Mouse (Mus musculus) MEL (cell line): ENCODE results near the gene Wdr5. TPM values are rescaled to one million over a fixed set of nuclear protein-coding genes. Genes with fewer than 3 reads are reported as not detected.
A peak's percentile ranks its signal among the peaks of the same experiment; 100 is the strongest.

Source experiments
- DNase-seq: peaks from one replicate; pipeline ENCODE4 v3.0.0; 2011; ENCODE audit warnings: low read depth, low spot score
- H3K27ac ChIP-seq: 2 replicates; pipeline ENCODE4 v1.5.1; 2012; ENCODE audit warnings: low read depth, mild to moderate bottlenecking, control low read depth, low read length, moderate library complexity; ENCODE audit not compliant: control insufficient read depth
- H3K27me3 ChIP-seq, 2 experiments: fragments of 150-350 bp in 1 of 2; sonication (generic) in 1 of 2; 2 replicates each; pipeline ENCODE4 v1.6.1; 2012; ENCODE audit warnings: low read length in 2 of 2, mild to moderate bottlenecking in 2 of 2, improper control_type of control experiment in 1 of 2, moderate library complexity in 1 of 2; ENCODE audit not compliant: insufficient read depth in 2 of 2, control insufficient read depth in 1 of 2
- H3K36me3 ChIP-seq, 2 experiments: 2 replicates each; pipeline ENCODE4 v1.6.1; 2012 to 2014; ENCODE audit warnings: low read length in 2 of 2, improper control_type of control experiment in 1 of 2, inconsistent platforms in 1 of 2, mild to moderate bottlenecking in 1 of 2; ENCODE audit not compliant: insufficient read depth in 2 of 2, control insufficient read depth in 1 of 2
- H3K4me1 ChIP-seq, 2 experiments: fragments of 150-350 bp in 1 of 2; sonication (generic) in 1 of 2; 2 replicates each; pipeline ENCODE4 v1.6.1; 2012; ENCODE audit warnings: low read length in 2 of 2, improper control_type of control experiment in 1 of 2, mild to moderate bottlenecking in 1 of 2; ENCODE audit not compliant: insufficient read depth in 2 of 2, control insufficient read depth in 1 of 2
- H3K4me3 ChIP-seq, 2 experiments: fragments of 150-350 bp in 1 of 2; sonication (generic) in 1 of 2; 2 replicates each; pipeline ENCODE4 v1.5.1; 2012; ENCODE audit warnings: low read depth in 2 of 2, low read length in 2 of 2, mild to moderate bottlenecking in 2 of 2, moderate library complexity in 2 of 2, control low read depth in 1 of 2, improper control_type of control experiment in 1 of 2; ENCODE audit not compliant: control insufficient read depth in 1 of 2, insufficient read depth in 1 of 2
- H3K79me2 ChIP-seq: 2 replicates; pipeline ENCODE4 v1.6.1; 2012; ENCODE audit warnings: mild to moderate bottlenecking, low read length, moderate library complexity; ENCODE audit not compliant: control insufficient read depth, poor library complexity, insufficient read depth
- H3K9ac ChIP-seq: 2 replicates; pipeline ENCODE4 v1.6.1; 2012; ENCODE audit warnings: low read depth, mild to moderate bottlenecking, control low read depth, low read length, moderate library complexity; ENCODE audit not compliant: control insufficient read depth, poor library complexity, severe bottlenecking
- H3K9me3 ChIP-seq: fragments of 150-350 bp; sonication (generic); replicated peaks from 2 replicates; pipeline ENCODE4 v1.6.1; 2012; ENCODE audit warnings: mild to moderate bottlenecking, low read length, improper control_type of control experiment, moderate library complexity; ENCODE audit not compliant: insufficient read depth
- CHD1 ChIP-seq: IDR thresholded peaks from 2 replicates; pipeline ENCODE4 v1.6.1; 2012; ENCODE audit warnings: low read depth, mild to moderate bottlenecking, inconsistent platforms, low read length, improper control_type of control experiment
- ELF1 ChIP-seq: IDR thresholded peaks from 2 replicates; pipeline ENCODE4 v1.6.1; 2014; ENCODE audit warnings: low read depth, mild to moderate bottlenecking, inconsistent platforms, low read length, improper control_type of control experiment, moderate library complexity
- EP300 ChIP-seq, 2 experiments: IDR thresholded peaks; 2 replicates each; pipeline ENCODE4 v1.6.1; 2011; ENCODE audit warnings: improper control_type of control experiment in 2 of 2, low read length in 2 of 2, low read depth in 1 of 2, mild to moderate bottlenecking in 1 of 2
- GATA1 ChIP-seq: IDR thresholded peaks from 2 replicates; pipeline ENCODE4 v1.6.1; 2011; ENCODE audit warnings: low read depth, low read length, improper control_type of control experiment
- JUND ChIP-seq: IDR thresholded peaks from 2 replicates; pipeline ENCODE4 v1.6.1; 2011; ENCODE audit warnings: low read depth, mild to moderate bottlenecking, improper control_type of control experiment, low read length
- MAFK ChIP-seq: IDR thresholded peaks from 2 replicates; pipeline ENCODE4 v1.6.1; 2011; ENCODE audit warnings: low read depth, mild to moderate bottlenecking, low read length, improper control_type of control experiment, borderline replicate concordance
- MAX ChIP-seq: IDR thresholded peaks from 2 replicates; pipeline ENCODE4 v1.6.1; 2011; ENCODE audit warnings: low read length, improper control_type of control experiment
- MAZ ChIP-seq: IDR thresholded peaks from 2 replicates; pipeline ENCODE4 v1.6.1; 2012; ENCODE audit warnings: low read depth, mild to moderate bottlenecking, inconsistent platforms, low read length, improper control_type of control experiment
- MXI1 ChIP-seq: IDR thresholded peaks from 2 replicates; pipeline ENCODE4 v1.6.1; 2011; ENCODE audit warnings: mild to moderate bottlenecking, low read depth, low read length, improper control_type of control experiment
- MYB ChIP-seq: IDR thresholded peaks from 2 replicates; pipeline ENCODE4 v1.6.1; 2011; ENCODE audit warnings: mild to moderate bottlenecking, low read depth, low read length, improper control_type of control experiment
- MYC ChIP-seq: IDR thresholded peaks from 2 replicates; pipeline ENCODE4 v1.6.1; 2011; ENCODE audit warnings: low read depth, mild to moderate bottlenecking, low read length, improper control_type of control experiment, moderate library complexity
- NELFE ChIP-seq: IDR thresholded peaks from 2 replicates; pipeline ENCODE4 v1.6.1; 2011; ENCODE audit warnings: low read depth, low read length, improper control_type of control experiment
- NRF1 ChIP-seq: IDR thresholded peaks from 2 replicates; pipeline ENCODE4 v1.6.1; 2014; ENCODE audit warnings: low read depth, mild to moderate bottlenecking, inconsistent platforms, low read length, improper control_type of control experiment, moderate library complexity; ENCODE audit not compliant: poor library complexity, insufficient read depth, severe bottlenecking
- POLR2A ChIP-seq, 2 experiments: IDR thresholded peaks; 2 replicates each; pipeline ENCODE4 v1.6.1; 2011 to 2012; ENCODE audit warnings: low read length in 2 of 2, mild to moderate bottlenecking in 2 of 2, control low read depth in 1 of 2, improper control_type of control experiment in 1 of 2, low read depth in 1 of 2, moderate library complexity in 1 of 2; ENCODE audit not compliant: control insufficient read depth in 1 of 2, insufficient read depth in 1 of 2, poor library complexity in 1 of 2
- RAD21 ChIP-seq: IDR thresholded peaks from 2 replicates; pipeline ENCODE4 v1.6.1; 2011; ENCODE audit warnings: mild to moderate bottlenecking, low read depth, low read length, improper control_type of control experiment
- RCOR1 ChIP-seq: IDR thresholded peaks from 2 replicates; pipeline ENCODE4 v1.6.1; 2012; ENCODE audit warnings: low read depth, mild to moderate bottlenecking, inconsistent platforms, low read length, improper control_type of control experiment
- SMC3 ChIP-seq: IDR thresholded peaks from 2 replicates; pipeline ENCODE4 v1.6.1; 2011; ENCODE audit warnings: low read depth, low read length, improper control_type of control experiment
- TBP ChIP-seq: IDR thresholded peaks from 2 replicates; pipeline ENCODE4 v1.8.0; 2011; ENCODE audit warnings: low read depth, low read length, improper control_type of control experiment
- TCF12 ChIP-seq: IDR thresholded peaks from 2 replicates; pipeline ENCODE4 v1.6.1; 2014; ENCODE audit warnings: low read depth, mild to moderate bottlenecking, inconsistent platforms, low read length, improper control_type of control experiment, moderate library complexity
- ZC3H11A ChIP-seq: IDR thresholded peaks from 2 replicates; pipeline ENCODE4 v1.6.1; 2012; ENCODE audit warnings: low read depth, mild to moderate bottlenecking, inconsistent platforms, low read length, improper control_type of control experiment
- ZMIZ1 ChIP-seq: IDR thresholded peaks from 2 replicates; pipeline ENCODE4 v1.6.1; 2012; ENCODE audit warnings: low read depth, mild to moderate bottlenecking, inconsistent platforms, low read length, improper control_type of control experiment, moderate library complexity
- polyA plus RNA-seq, 2 experiments: library from polyadenylated mRNA; stranded (reverse) in 1 of 2; unstranded in 1 of 2; fragments of >175 nt in 1 of 2; fragments of >200 nt in 1 of 2; gene quantifications; 2 replicates each; pipeline versions ENCODE4 v1.2.1 to v1.2.4; 2012; ENCODE audit warnings: low replicate concordance in 2 of 2, low read depth in 1 of 2; ENCODE audit not compliant: insufficient read length in 2 of 2, insufficient read depth in 1 of 2, missing spikeins in 1 of 2
- total RNA-seq: library from RNA; depleted of rRNA; stranded (reverse); fragments of 300-350 nt; gene quantifications from 2 replicates; pipeline ENCODE4 v1.2.3, GENCODE M21; 2012

Gene Wdr5
- total and polyA plus RNA-seq, 3 experiments = 78.3 to 96.9 TPM; not detected in 1

- TF ChIP-seq ZC3H11A (no peak), RAD21 (no peak), TCF12 (peak; percentile 74), NELFE (no peak), CHD1 (no peak), JUND (no peak), MYC (peak; percentile 86), GATA1 (peak; percentile 78), ELF1 (peak; percentile 27; the same call in 1 of the 2 replicates), NRF1 (no peak), MXI1 (peak; percentile 94), POLR2A (IDR thresholded peaks at IDR 0.05; ENCODE audit: control insufficient read depth in 1 of 2, insufficient read depth in 1 of 2, low read depth in 1 of 2, low read length in 2 of 2, poor library complexity in 1 of 2) (no peak; a peak in 1 of 4 replicates), MYB (no peak), MAZ (peak; percentile 64; the same call in 1 of the 2 replicates), RCOR1 (no peak; the same call in 1 of the 2 replicates)
Observed at GRCm38 (mm10) chr2:27482265-27482861, 32.6 kb upstream of the Wdr5 start (continued).

- peak; percentile 51 for DNase-seq
- peaks cover 0 to 29% of the 10 kb centered on the region in 2 experiments; a peak in 2 of 4 replicates for H3K36me3 ChIP-seq
- no peak for TF ChIP-seq EP300 (IDR thresholded peaks at IDR 0.05; ENCODE audit: low read depth in 1 of 2, low read length in 2 of 2)
- no peak for TF ChIP-seq TBP
- TF ChIP-seq ZMIZ1 = no peak
- no peak for TF ChIP-seq MAX
- no peak for TF ChIP-seq SMC3
- no peak for TF ChIP-seq MAFK
- TF ChIP-seq, all 39 proteins: peak for 0
Observed at GRCm38 (mm10) chr2:27486725-27487124, 28.2 kb upstream of the Wdr5 start.

More at GRCm38 (mm10) chr2:27486725-27487124, 28.2 kb upstream of the Wdr5 start:
- H3K4me1 ChIP-seq = peaks cover 26 to 43% of the 10 kb centered on the region in 2 experiments
- no peaks in the 10 kb centered on the region for H3K79me2 ChIP-seq
- no peaks in the 10 kb centered on the region for H3K9me3 ChIP-seq
- peak overlapping the region; percentile 91 for H3K27ac ChIP-seq
- H3K4me3 ChIP-seq = 0 out of 4 replicates have a peak overlapping the region, but pooled peaks of 1 of the 2 experiments have one; percentile 7
- H3K9ac ChIP-seq = 0 out of 2 replicates have a peak overlapping the region, but pooled peaks have one; percentile 3
- no peaks in the 10 kb centered on the region for H3K27me3 ChIP-seq
